Mouse (Mus musculus) leukemia stem cell, adult 10-12 weeks (primary cell): ENCODE results near the gene Dach1. TPM values are rescaled to one million over a fixed set of nuclear protein-coding genes. Genes with fewer than 3 reads are reported as not detected.

Experiments
- polyA plus RNA-seq: library from polyadenylated mRNA; stranded (reverse); fragments of >175 nt; gene quantifications from 2 replicates; pipeline ENCODE4 v1.2.3, GENCODE M21; 2012; ENCODE audit warnings: low replicate concordance

Gene Dach1
- polyA plus RNA-seq, result 1.5 and 1.9 TPM in 2 replicates

GRCm38 (mm10) chr14:98169421-98170076 lies at the start of gene Dach1:
TSS of gene Dach1 (minus strand) at chr14:98169765.

